Mouse (Mus musculus): Measurements from ENCODE around the gene Dab2ip.

DNA sequence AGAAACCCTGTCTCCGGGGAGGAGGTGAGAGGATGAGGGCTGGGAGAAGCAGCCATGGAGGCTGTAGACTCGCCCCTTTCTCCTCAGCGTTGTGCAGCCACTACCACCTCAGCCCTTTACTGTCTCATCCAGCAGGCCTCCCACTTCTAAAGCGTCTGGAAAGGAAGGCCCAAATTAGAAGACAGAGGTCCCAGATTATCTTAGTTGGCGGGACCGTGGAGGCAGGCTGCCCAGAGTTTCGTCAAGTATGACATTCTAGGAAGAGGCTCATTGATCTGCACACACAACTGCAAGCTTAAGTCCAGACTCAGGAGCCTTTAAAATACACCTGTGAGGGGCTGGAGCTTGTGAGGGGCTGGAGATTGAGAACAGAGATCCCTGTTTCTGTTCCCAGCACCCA is 84.2 kb downstream of the Dab2ip start:
- no peak for TF ChIP-seq CTCF (IDR thresholded peaks at IDR 0.05)
- TF ChIP-seq POLR2A (IDR thresholded peaks at IDR 0.05; ENCODE audit: insufficient read depth, low read depth, low read length): no peak
